In the genomic region with DNA sequence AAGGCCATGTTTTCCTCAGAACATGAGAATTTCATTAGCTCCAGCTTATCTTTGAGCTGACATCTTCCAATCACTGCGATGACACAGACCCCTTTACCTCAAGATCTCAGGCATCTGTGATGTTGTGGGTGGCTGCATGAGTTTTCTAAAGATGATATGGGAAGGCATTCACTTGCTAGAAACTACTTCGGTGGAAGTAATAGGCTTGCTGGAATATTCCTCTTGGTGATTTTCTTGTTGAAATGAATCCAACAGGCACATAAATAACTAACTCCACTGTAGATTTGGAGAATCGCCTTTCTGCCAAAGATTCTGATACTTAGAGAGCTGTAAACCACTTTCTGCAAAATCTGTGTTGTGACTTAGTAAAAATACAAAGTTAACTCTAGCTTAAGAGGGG, we compare ENCODE assay signal across 26 mouse cellular contexts.
DNase-seq lines count a peak whose midpoint lies in the region; ATAC-seq and TF ChIP-seq lines count a peak whose summit lies in the region.
"Had no signal": no experiment of that assay in that cellular context is flagged by ENCODE, and none has a peak within 500 bp of the region (broad histone marks: within the 10 kb centered on the region; RNA-seq: fewer than 3 reads in every experiment).

No protein-coding gene starts in this region.

- H3K36me3 ChIP-seq in embryonic facial prominence, embryonic 14.5 days (ENCODE audit: control insufficient read depth, insufficient read depth, low read length), result no peaks in the 10 kb centered on the region
- no peaks in the 10 kb centered on the region for H3K36me3 ChIP-seq in embryonic facial prominence, embryonic 10.5 days (replicated peaks)
- H3K36me3 ChIP-seq in heart, embryonic 12.5 days, result no peaks in the 10 kb centered on the region
- H3K36me3 ChIP-seq: embryonic facial prominence, embryonic 13.5 days; forebrain, embryonic 15.5 days; G1E had no signal

- no peak for TF ChIP-seq CTCF in left cerebral cortex, adult 2 months (IDR thresholded peaks at IDR 0.05)

- no peaks in the 10 kb centered on the region for H3K27me3 ChIP-seq in embryonic facial prominence, embryonic 14.5 days (replicated peaks; ENCODE audit: control insufficient read depth, insufficient read depth, low read length)
- no peaks in the 10 kb centered on the region for H3K27me3 ChIP-seq in embryonic facial prominence, embryonic 10.5 days (replicated peaks; ENCODE audit: low read depth, poor library complexity, severe bottlenecking)
- H3K27me3 ChIP-seq in heart, embryonic 12.5 days (replicated peaks), result no peaks in the 10 kb centered on the region
- H3K27me3 ChIP-seq: CH12.LX; embryonic facial prominence, embryonic 13.5 days; forebrain, embryonic 13.5 days; forebrain, embryonic 15.5 days had no signal

- H3K9me3 ChIP-seq in embryonic facial prominence, embryonic 14.5 days (ENCODE audit: control insufficient read depth, low read length), result no peaks in the 10 kb centered on the region
- H3K9me3 ChIP-seq in embryonic facial prominence, embryonic 10.5 days, result no peaks in the 10 kb centered on the region
- no peaks in the 10 kb centered on the region for H3K9me3 ChIP-seq in heart, embryonic 12.5 days (replicated peaks)
- H3K9me3 ChIP-seq: embryonic facial prominence, embryonic 13.5 days; forebrain, embryonic 13.5 days; forebrain, embryonic 15.5 days; G1E had no signal

- intact Hi-C loops in left cerebral cortex, adult 2 months (cut with DNase I), result no loop called here

- H3K4me2 ChIP-seq in embryonic facial prominence, embryonic 14.5 days (ENCODE audit: low read depth, low read length), result no peak overlapping the region
- no peak overlapping the region for H3K4me2 ChIP-seq in heart, embryonic 12.5 days
- H3K4me2 ChIP-seq: embryonic facial prominence, embryonic 13.5 days; forebrain, embryonic 13.5 days; forebrain, embryonic 15.5 days had no signal

- H3K9ac ChIP-seq in embryonic facial prominence, embryonic 14.5 days (ENCODE audit: low read depth, low read length), result no peak overlapping the region
- no peak overlapping the region for H3K9ac ChIP-seq in heart, embryonic 12.5 days
- H3K9ac ChIP-seq: embryonic facial prominence, embryonic 13.5 days; forebrain, embryonic 13.5 days; forebrain, embryonic 15.5 days; forebrain, postnatal 0 days had no signal

- no peak overlapping the region for H3K4me3 ChIP-seq in embryonic facial prominence, embryonic 14.5 days (ENCODE audit: low read depth, low read length)
- H3K4me3 ChIP-seq in embryonic facial prominence, embryonic 10.5 days, result no peak overlapping the region
- no peak overlapping the region for H3K4me3 ChIP-seq in left cerebral cortex, adult 2 months
- H3K4me3 ChIP-seq in heart, embryonic 12.5 days, result no peak overlapping the region
- H3K4me3 ChIP-seq: embryonic facial prominence, embryonic 13.5 days; forebrain, embryonic 13.5 days; forebrain, embryonic 15.5 days had no signal

- H3K4me1 ChIP-seq in embryonic facial prominence, embryonic 14.5 days (ENCODE audit: control insufficient read depth, insufficient read depth, low read length), result no peaks in the 10 kb centered on the region
- no peaks in the 10 kb centered on the region for H3K4me1 ChIP-seq in embryonic facial prominence, embryonic 10.5 days
- no peaks in the 10 kb centered on the region for H3K4me1 ChIP-seq in heart, embryonic 12.5 days (replicated peaks)
- H3K4me1 ChIP-seq: embryonic facial prominence, embryonic 13.5 days; forebrain, embryonic 13.5 days; forebrain, embryonic 15.5 days had no signal

- peak; percentile 4 for DNase-seq in embryonic facial prominence, embryonic 14.5 days (ENCODE audit: low spot score)
- no peak for DNase-seq in embryonic facial prominence, embryonic 10.5 days (ENCODE audit: low spot score)
- DNase-seq in left cerebral cortex, adult 2 months (ENCODE audit: extremely low spot score in 1 of 2, low spot score in 2 of 2), result no peak
- no peak for DNase-seq in left cerebral cortex, adult 11 months (ENCODE audit: low spot score)
- peak; percentile 68 for DNase-seq in brain, adult 2 months (ENCODE audit: low read depth, low spot score)
- DNase-seq in telencephalon, adult 2 months (ENCODE audit: low read depth, low spot score), result peak; percentile 72
- DNase-seq: adrenal gland, adult 8-10 months; adrenal gland, postnatal 14 days; adrenal gland, postnatal 36 days; B cell, adult 2 months; cerebellum, adult 11 months; cerebellum, adult 18-20 months; cerebellum, adult 8-10 months; cerebellum, adult 9-11 months; cerebellum, postnatal 14 days; cerebellum, postnatal 36 days; forebrain, postnatal 0 days had no signal

- no peak for ATAC-seq in embryonic facial prominence, embryonic 14.5 days (ENCODE audit: low read depth)
- no peak for ATAC-seq in heart, embryonic 12.5 days (ENCODE audit: insufficient number of reproducible peaks, low FRiP score)
- ATAC-seq: activated CD4-positive, CD25-positive, alpha-beta regulatory T cell, adult 4 months; CD4-positive, CD25-positive, alpha-beta regulatory T cell, adult 4 months; forebrain, embryonic 13.5 days; forebrain, embryonic 15.5 days; forebrain, postnatal 0 days; Patski had no signal

- WGBS in embryonic facial prominence, embryonic 14.5 days, result 75% methylated on average over 3 of the region's 3 CpGs
- 87% methylated on average over 3 of the region's 3 CpGs for WGBS in embryonic facial prominence, embryonic 10.5 days
- 77% methylated on average over 3 of the region's 3 CpGs for WGBS in heart, embryonic 12.5 days

- no peak overlapping the region for H3K27ac ChIP-seq in embryonic facial prominence, embryonic 14.5 days (replicated peaks; ENCODE audit: low read depth, low read length)
- no peak overlapping the region for H3K27ac ChIP-seq in embryonic facial prominence, embryonic 10.5 days (replicated peaks)
- peak overlapping the region; percentile 61 for H3K27ac ChIP-seq in left cerebral cortex, adult 2 months
- no peak overlapping the region for H3K27ac ChIP-seq in heart, embryonic 12.5 days (ENCODE audit: poor library complexity, severe bottlenecking)
- H3K27ac ChIP-seq: embryonic facial prominence, embryonic 13.5 days; forebrain, embryonic 13.5 days; forebrain, embryonic 15.5 days had no signal

Comparison
In these comparisons a context has a peak if more than half of its experiments do, and no peak if none do; other contexts are left out.
1. DNase-seq: peak in embryonic facial prominence, embryonic 14.5 days (single experiment), brain, adult 2 months (single experiment) and telencephalon, adult 2 months (single experiment); none in embryonic facial prominence, embryonic 10.5 days (single experiment), left cerebral cortex, adult 2 months (0 of 2) and left cerebral cortex, adult 11 months (single experiment).